Mouse (Mus musculus): ENCODE results near the gene Zkscan6.

Gene Zkscan6

GRCm38 (mm10) chr11:65806909-65807504 lies at the start of gene Zkscan6:
Gene Zkscan6, plus strand, starts transcription at chr11:65807175.
- DNase-seq (ENCODE audit: low spot score) = peak; percentile 86

GRCm38 (mm10) chr11:65759350-65759749 lies 47.6 kb upstream of the Zkscan6 start:
- DNase-seq (ENCODE audit: low spot score) = no peak

DNA sequence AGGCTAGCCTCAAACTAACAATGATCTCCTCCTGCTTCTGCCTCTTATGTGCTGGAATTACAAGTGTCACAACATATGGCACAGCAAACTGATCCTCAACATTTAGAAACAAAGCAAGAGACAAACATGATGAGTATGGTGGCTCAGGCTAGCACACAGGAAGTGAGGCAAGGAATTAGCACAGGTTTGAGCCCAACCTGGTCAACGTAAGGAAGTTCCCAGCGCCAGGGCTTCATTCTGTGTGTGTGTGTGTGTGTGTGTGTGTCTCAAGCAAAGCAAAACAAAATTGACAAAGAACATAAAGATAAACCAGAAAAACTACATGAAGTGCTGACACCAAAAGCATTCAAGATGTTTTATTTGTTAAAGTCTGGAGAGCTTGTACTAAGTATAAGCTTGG lies 46.1 kb upstream of the Zkscan6 start:
- DNase-seq (ENCODE audit: low spot score) = no peak

- no peak for DNase-seq (ENCODE audit: low spot score)
Measured at GRCm38 (mm10) chr11:65768445-65768844, 38.5 kb upstream of the Zkscan6 start.

DNA sequence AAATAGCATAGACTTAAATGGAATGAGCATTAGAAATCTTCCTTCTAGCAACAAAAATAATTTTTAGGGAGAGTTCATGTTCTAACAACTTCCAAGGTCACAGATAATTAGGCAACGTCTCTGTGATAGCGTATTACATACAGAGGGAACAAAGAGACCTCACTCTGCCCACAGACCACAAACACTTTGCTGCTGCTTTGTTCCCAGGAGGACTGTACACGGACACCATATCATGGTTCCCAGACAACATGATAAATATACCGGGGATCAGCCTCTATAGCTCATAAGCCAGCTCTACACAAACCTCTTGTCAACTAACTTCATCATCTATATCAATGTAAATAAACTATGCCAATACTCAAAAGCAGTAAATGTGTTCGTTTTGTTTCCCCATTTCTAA lies 37.0 kb upstream of the Zkscan6 start:
- no peak for DNase-seq (ENCODE audit: low spot score)

GRCm38 (mm10) chr11:65771546-65771945 lies 35.4 kb upstream of the Zkscan6 start:
- no peak for DNase-seq (ENCODE audit: low spot score)

- DNase-seq (ENCODE audit: low spot score) = no peak
Measured at GRCm38 (mm10) chr11:65773535-65773934, 33.4 kb upstream of the Zkscan6 start.

DNA sequence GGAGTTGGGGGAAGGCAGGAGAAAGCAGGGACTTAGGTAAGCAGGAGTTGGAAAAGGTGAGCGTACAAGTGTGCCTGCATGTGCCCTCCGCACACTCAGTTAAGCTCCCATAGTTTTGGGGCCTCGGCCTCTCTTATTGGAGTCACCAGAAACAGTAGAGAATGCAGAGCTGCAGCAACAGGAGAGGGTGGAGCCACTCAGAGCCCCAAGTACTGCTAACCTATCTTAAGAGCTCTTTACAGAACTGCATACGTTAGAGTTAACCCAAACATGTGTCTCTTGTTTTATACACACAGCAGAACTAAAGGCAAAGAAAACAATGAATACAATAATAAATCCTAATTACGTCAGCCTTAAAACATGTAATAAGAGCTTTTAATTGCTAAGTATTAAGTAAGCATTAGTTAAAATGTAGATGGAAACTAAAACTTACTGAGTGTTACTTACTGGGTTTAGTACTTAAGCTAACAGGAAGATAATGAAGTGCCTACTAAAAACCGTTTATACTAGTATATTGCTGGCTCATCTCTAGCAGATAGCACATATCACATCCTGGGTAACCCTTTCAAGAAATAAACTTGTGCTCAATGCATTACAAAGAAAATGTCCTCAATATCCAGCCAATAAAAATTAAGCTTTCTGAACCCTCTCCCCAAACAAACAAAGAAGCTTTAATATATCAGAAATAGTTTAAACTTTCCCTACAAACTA lies 32.9 kb upstream of the Zkscan6 start:
- no peak for DNase-seq (ENCODE audit: low spot score)

- no peak for DNase-seq (ENCODE audit: low spot score)
Measured at GRCm38 (mm10) chr11:65776906-65777611, 29.9 kb upstream of the Zkscan6 start.

GRCm38 (mm10) chr11:65777810-65778209 lies 29.2 kb upstream of the Zkscan6 start:
- DNase-seq (ENCODE audit: low spot score) = no peak

DNA sequence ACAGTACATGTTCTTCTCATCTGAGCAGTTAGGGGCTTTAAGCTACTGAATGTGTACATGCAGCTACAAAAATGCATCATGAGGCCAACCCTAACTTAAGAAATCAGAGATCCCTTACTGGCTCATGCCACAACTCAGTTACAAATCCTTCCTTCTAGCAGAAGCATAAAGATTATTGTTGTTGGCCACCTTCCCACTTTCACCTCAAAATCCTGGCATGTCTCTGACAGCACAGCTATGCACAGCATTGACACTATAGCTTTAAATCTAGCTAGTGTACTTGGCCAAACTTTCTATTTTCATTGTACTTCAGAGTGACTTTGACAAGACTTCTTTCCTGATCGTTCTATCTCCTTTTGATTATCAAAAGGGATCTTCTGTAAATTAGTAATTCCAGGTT lies 27.9 kb upstream of the Zkscan6 start:
- DNase-seq (ENCODE audit: low spot score) = no peak

- no peak for DNase-seq (ENCODE audit: low spot score)
Measured at GRCm38 (mm10) chr11:65779578-65779977, 27.4 kb upstream of the Zkscan6 start.

GRCm38 (mm10) chr11:65781596-65781995 lies 25.4 kb upstream of the Zkscan6 start:
- no peak for DNase-seq (ENCODE audit: low spot score)

DNA sequence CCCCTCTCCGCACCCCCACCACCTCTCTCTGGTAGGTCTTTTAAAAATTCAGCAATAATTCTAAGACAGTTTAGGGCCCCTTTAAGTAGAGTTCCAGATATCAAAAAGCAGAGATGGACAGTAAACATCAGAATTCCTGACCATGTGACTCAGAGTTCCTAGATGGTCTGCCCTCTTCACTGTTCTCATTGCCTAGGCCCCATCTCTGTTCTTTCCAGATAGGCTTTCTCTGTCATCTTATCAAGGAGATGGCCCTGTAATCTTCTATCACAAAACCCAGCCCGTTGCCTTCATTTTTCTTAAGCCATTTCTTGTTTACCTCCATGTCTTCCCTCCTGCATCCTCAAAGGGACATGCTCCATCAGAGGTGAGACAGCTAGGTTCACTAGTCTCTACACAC lies 20.8 kb upstream of the Zkscan6 start:
- no peak for DNase-seq (ENCODE audit: low spot score)

DNA sequence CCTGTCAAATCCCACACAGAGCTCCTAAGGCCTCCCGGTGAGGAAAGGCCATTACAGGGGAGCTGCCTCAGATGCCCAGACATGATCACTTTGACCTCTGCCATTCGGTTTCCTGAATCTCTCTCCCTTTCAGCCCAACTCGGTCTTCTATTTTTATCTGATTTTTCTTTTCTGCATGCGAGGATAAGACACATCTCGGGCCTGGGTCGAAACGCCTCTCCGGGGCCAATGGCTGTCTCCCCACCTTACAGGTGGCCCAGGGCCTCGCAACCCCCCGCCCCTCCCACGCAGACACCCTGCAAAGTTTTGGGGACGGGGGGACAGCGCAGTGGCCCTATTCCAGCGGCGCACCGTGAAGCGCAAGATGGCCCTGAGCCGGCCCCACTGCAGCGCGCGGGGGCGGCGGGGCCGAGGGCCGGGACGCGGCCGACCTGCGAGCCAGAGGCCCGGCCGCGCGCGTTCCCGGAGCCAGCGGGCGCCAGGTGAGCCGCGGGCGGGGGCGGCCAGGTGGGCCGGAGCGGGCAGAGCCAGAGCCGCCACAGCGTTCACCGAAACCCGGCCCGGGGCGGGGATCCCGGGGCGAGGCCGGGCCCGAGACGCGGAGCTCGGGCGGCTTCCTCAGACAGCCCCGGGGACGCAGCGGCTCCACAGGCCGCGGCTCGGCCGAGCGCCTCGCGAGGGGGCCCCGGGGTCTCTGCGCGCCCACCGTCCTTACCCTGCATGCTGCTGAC lies 19.4 kb upstream of the Zkscan6 start:
- DNase-seq (ENCODE audit: low spot score) = no peak

- peak; percentile 93 for DNase-seq (ENCODE audit: low spot score)
Measured at GRCm38 (mm10) chr11:65788154-65788553, 18.8 kb upstream of the Zkscan6 start, which contains the start of gene Map2k4. Gene Map2k4, minus strand, starts transcription at chr11:65788297.

DNA sequence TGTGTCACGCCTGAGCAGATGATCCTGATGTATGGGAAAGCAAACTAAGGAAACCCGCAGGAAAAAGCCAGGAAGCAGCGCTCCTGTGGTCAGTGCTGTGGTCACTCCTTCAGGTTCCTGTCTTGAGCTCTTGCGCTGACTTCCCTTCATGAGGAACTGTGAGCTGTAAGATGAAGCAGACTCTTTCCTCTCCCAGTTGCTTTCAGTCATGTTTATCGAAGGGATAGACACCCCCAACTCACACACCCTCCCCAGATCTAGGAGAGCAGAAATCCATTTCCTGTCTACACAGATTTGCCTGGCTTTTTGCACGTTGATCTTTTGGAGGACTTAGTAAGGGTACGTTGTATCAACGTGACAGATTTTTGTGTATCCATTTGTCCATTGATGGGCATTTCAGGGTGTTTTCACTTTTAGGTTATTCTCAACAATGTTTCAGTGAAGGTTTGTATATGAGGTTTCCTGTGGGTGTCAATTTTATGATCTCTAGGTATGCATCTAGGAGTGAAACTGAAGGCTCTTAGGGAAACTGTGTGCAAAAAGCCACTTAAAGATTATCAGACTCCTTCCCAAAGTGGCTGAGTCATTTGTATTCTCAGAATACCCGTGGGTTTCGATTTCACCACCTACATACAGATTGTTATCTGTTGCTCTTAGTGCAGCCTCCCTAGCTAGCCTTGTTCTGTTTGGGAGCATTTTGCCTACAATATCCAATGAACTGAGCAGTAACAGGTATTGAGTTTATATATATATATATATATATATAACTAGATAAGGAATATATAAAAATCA lies 12.4 kb upstream of the Zkscan6 start:
- no peak for DNase-seq (ENCODE audit: low spot score)

- DNase-seq (ENCODE audit: low spot score) = no peak
Measured at GRCm38 (mm10) chr11:65795896-65796295, 11.1 kb upstream of the Zkscan6 start.

GRCm38 (mm10) chr11:65801899-65802298 lies 5.1 kb upstream of the Zkscan6 start:
- no peak for DNase-seq (ENCODE audit: low spot score)

GRCm38 (mm10) chr11:65806321-65806904 lies 562 bp upstream of the Zkscan6 start:
- DNase-seq (ENCODE audit: low spot score) = peak; percentile 53

GRCm38 (mm10) chr11:65807601-65808000 lies 626 bp downstream of the Zkscan6 start:
- DNase-seq (ENCODE audit: low spot score) = no peak

Data from urinary bladder, postnatal 14 days (tissue).